Mouse (Mus musculus) stomach, postnatal 0 days (tissue): ENCODE measurements around the gene Nedd9.

Experiments
- CTCF ChIP-seq: IDR thresholded peaks from 2 replicates; pipeline ENCODE4 v1.5.1; 2016; ENCODE audit warnings: antibody characterized with exemption, low read depth, mild to moderate bottlenecking, moderate library complexity
- EP300 ChIP-seq: optimal IDR thresholded peaks from 2 replicates; pipeline ENCODE3; 2016; ENCODE audit warnings: antibody characterized with exemption

- TF ChIP-seq EP300 (no peak), CTCF (no peak)
Measured at GRCm38 (mm10) chr13:41357161-41357560, 130.0 kb downstream of the Nedd9 start.
